Mouse (Mus musculus) liver, postnatal 0 days (tissue): ENCODE data around the gene Elovl6. TPM values are rescaled to one million over a fixed set of nuclear protein-coding genes. Genes with fewer than 3 reads are reported as not detected.

ENCODE experiments used
- ATAC-seq: fragments of 200-750 bp; cut with Nextera tagmentation; 2 replicates; pipeline ENCODE4 v1.8.0; 2017; ENCODE audit warnings: mild to moderate bottlenecking, moderate library complexity
- DNase-seq: peaks from one replicate; pipeline ENCODE4 v3.0.0-alpha.2; 2016
- H3K27ac ChIP-seq: fragments of 300-500 bp; sonication (generic); 2 replicates; pipeline ENCODE4 v1.5.1; 2014; ENCODE audit warnings: antibody characterized with exemption, moderate library complexity, mild to moderate bottlenecking, low read depth
- H3K27me3 ChIP-seq: fragments of 300-500 bp; sonication (generic); 2 replicates; pipeline ENCODE4 v1.6.1; 2014; ENCODE audit warnings: low read length, control low read depth, mixed read lengths; ENCODE audit not compliant: insufficient read depth
- H3K36me3 ChIP-seq: fragments of 300-500 bp; sonication (generic); replicated peaks from 2 replicates; pipeline ENCODE4 v1.6.1; 2014; ENCODE audit warnings: mild to moderate bottlenecking, control low read depth, low read length, moderate library complexity, mixed read lengths; ENCODE audit not compliant: insufficient read depth
- H3K4me1 ChIP-seq: fragments of 300-500 bp; sonication (generic); 2 replicates; pipeline ENCODE4 v1.6.1; 2014; ENCODE audit warnings: antibody characterized with exemption, mild to moderate bottlenecking, control low read depth; ENCODE audit not compliant: insufficient read depth
- H3K4me2 ChIP-seq: fragments of 300-500 bp; sonication (generic); 2 replicates; pipeline ENCODE4 v1.6.1; 2014; ENCODE audit warnings: low read depth, mild to moderate bottlenecking, low read length, moderate library complexity, mixed read lengths
- H3K4me3 ChIP-seq: fragments of 300-500 bp; sonication (generic); 2 replicates; pipeline ENCODE4 v1.5.1; 2014; ENCODE audit warnings: low read depth, low read length
- H3K9ac ChIP-seq: fragments of 300-500 bp; sonication (generic); replicated peaks from 2 replicates; pipeline ENCODE4 v1.6.1; 2014; ENCODE audit warnings: mild to moderate bottlenecking, moderate library complexity
- H3K9me3 ChIP-seq: fragments of 300-500 bp; sonication (generic); 2 replicates; pipeline ENCODE4 v1.6.1; 2016; ENCODE audit warnings: mild to moderate bottlenecking, control low read depth, low read length, mixed read lengths
- CTCF ChIP-seq: sonication (generic); IDR thresholded peaks from 2 replicates; pipeline ENCODE4 v1.5.1; 2016; ENCODE audit warnings: antibody characterized with exemption, low read depth
- EP300 ChIP-seq: IDR thresholded peaks from 2 replicates; pipeline ENCODE4 v1.6.1; 2016; ENCODE audit warnings: antibody characterized with exemption, low read depth, mild to moderate bottlenecking
- WGBS: fragments of 180-500 bp; shearing (Covaris S2); extraction: QIAGEN DNeasy Blood & Tissue Kit; methylation state at CpG from one replicate; pipeline ENCODE4 v1.1.7; 2014; ENCODE audit not compliant: insufficient replicate concordance; 5-methylcytosine and 5-hydroxymethylcytosine counted together
- polyA plus RNA-seq: library from polyadenylated mRNA; unstranded; fragments of >200 nt; fragmentation: Nextera tagmentation; extraction: Ambion mirVana; gene quantifications from 2 replicates; pipeline ENCODE4 v1.2.1, GENCODE M21; 2015

The Elovl6 gene
- polyA plus RNA-seq, 1 experiment from 2014 or later: 8.0 TPM

GRCm38 (mm10) chr3:129572959-129573358, 40.8 kb downstream of the Elovl6 start:
- DNase-seq (no peak), ATAC-seq (no peak)
- H3K4me3 ChIP-seq: no peak overlapping the region
- H3K4me2 ChIP-seq: no peak overlapping the region
- no peaks in the 10 kb centered on the region for H3K27me3 ChIP-seq
- H3K9me3 ChIP-seq: no peaks in the 10 kb centered on the region
- H3K4me1 ChIP-seq: peaks cover 3% of the 10 kb centered on the region
- no peak overlapping the region for H3K9ac ChIP-seq
- WGBS: 81% methylated on average over 4 of the region's 4 CpGs
- TF ChIP-seq CTCF (no peak), EP300 (no peak)
- H3K27ac ChIP-seq: no peak overlapping the region
- H3K36me3 ChIP-seq: peaks cover 5% of the 10 kb centered on the region; the same call in 1 of the 2 replicates

GRCm38 (mm10) chr3:129573609-129574008, 41.5 kb downstream of the Elovl6 start:
- no peak overlapping the region for H3K27ac ChIP-seq
- peaks cover 5% of the 10 kb centered on the region for H3K4me1 ChIP-seq
- DNase-seq (no peak), ATAC-seq (no peak)
- H3K4me3 ChIP-seq: no peak overlapping the region
- no peaks in the 10 kb centered on the region for H3K27me3 ChIP-seq
- H3K9ac ChIP-seq: no peak overlapping the region
- 67% methylated on average over 4 of the region's 4 CpGs for WGBS
- no peak for TF ChIP-seq EP300
- TF ChIP-seq CTCF: no peak
- no peaks in the 10 kb centered on the region for H3K9me3 ChIP-seq
- H3K36me3 ChIP-seq: peaks cover 5% of the 10 kb centered on the region; the same call in 1 of the 2 replicates
- H3K4me2 ChIP-seq: no peak overlapping the region

- WGBS: 87% methylated on average over 4 of the region's 4 CpGs
- Histone ChIP-seq H3K27me3 (no peaks in the 10 kb centered on the region), H3K27ac (no peak overlapping the region), H3K36me3 (peaks cover 5% of the 10 kb centered on the region; the same call in 1 of the 2 replicates), H3K4me3 (no peak overlapping the region), H3K9ac (no peak overlapping the region), H3K4me2 (no peak overlapping the region), H3K9me3 (no peaks in the 10 kb centered on the region), H3K4me1 (peaks cover 9% of the 10 kb centered on the region)
- ATAC-seq: no peak
- TF ChIP-seq CTCF (no peak), EP300 (no peak)
- no peak for DNase-seq
These were observed 42.9 kb downstream of the Elovl6 start for GRCm38 (mm10) chr3:129575086-129575485.

- Histone ChIP-seq H3K4me2 (no peak overlapping the region), H3K9ac (no peak overlapping the region), H3K27me3 (no peaks in the 10 kb centered on the region), H3K4me3 (no peak overlapping the region), H3K4me1 (peaks cover 13% of the 10 kb centered on the region), H3K9me3 (no peaks in the 10 kb centered on the region), H3K27ac (no peak overlapping the region), H3K36me3 (peaks cover 5% of the 10 kb centered on the region; the same call in 1 of the 2 replicates)
- TF ChIP-seq EP300 (no peak), CTCF (no peak)
- ATAC-seq (no peak), DNase-seq (no peak)
- WGBS: 74% methylated on average over 6 of the region's 6 CpGs
These were observed 44.4 kb downstream of the Elovl6 start for GRCm38 (mm10) chr3:129576522-129576921.

- peak; percentile 26 for DNase-seq
- no peak for ATAC-seq
These were observed 46.8 kb downstream of the Elovl6 start for GRCm38 (mm10) chr3:129578741-129579475.

GRCm38 (mm10) chr3:129581024-129581423, 48.9 kb downstream of the Elovl6 start:
- Histone ChIP-seq H3K27ac (peak overlapping the region; percentile 89), H3K9ac (no peak overlapping the region), H3K9me3 (no peaks in the 10 kb centered on the region), H3K4me3 (no peak overlapping the region), H3K27me3 (no peaks in the 10 kb centered on the region), H3K4me2 (no peak overlapping the region), H3K36me3 (no peaks in the 10 kb centered on the region; the same call in 1 of the 2 replicates), H3K4me1 (peaks cover 24% of the 10 kb centered on the region)
- ATAC-seq (no peak), DNase-seq (no peak)
- TF ChIP-seq EP300 (no peak), CTCF (no peak)
- WGBS: 85% methylated on average over 3 of the region's 3 CpGs

More at GRCm38 (mm10) chr3:129578741-129579475, 46.8 kb downstream of the Elovl6 start:
- Histone ChIP-seq H3K4me2 (no peak overlapping the region), H3K4me1 (peaks cover 20% of the 10 kb centered on the region), H3K9ac (no peak overlapping the region), H3K27ac (peak overlapping the region; percentile 55; the same call in 1 of the 2 replicates), H3K27me3 (no peaks in the 10 kb centered on the region), H3K4me3 (no peak overlapping the region), H3K9me3 (no peaks in the 10 kb centered on the region), H3K36me3 (no peaks in the 10 kb centered on the region; the same call in 1 of the 2 replicates)
- 76% methylated on average over 11 of the region's 11 CpGs for WGBS
- TF ChIP-seq EP300: no peak
